Mouse (Mus musculus): ENCODE measurements around the gene Agpat2. TPM values are rescaled to one million over a fixed set of nuclear protein-coding genes. Genes with fewer than 3 reads are reported as not detected.

Gene Agpat2
- total and polyA plus RNA-seq, 3 experiments, result 22.3 to 42.4 TPM; not detected in 1

GRCm38 (mm10) chr2:26626081-26626480 is 21.9 kb upstream of the Agpat2 start:
- Histone ChIP-seq H3K36me3 (ENCODE audit: control insufficient read depth in 1 of 2, insufficient read depth in 2 of 2, low read length in 2 of 2) (no peaks in the 10 kb centered on the region), H3K79me2 (ENCODE audit: control insufficient read depth, insufficient read depth, low read length, poor library complexity) (no peaks in the 10 kb centered on the region), H3K27ac (ENCODE audit: control insufficient read depth, low read depth, low read length) (no peak overlapping the region), H3K9me3 (replicated peaks; ENCODE audit: insufficient read depth, low read length) (no peaks in the 10 kb centered on the region), H3K9ac (ENCODE audit: control insufficient read depth, low read depth, low read length, poor library complexity, severe bottlenecking) (no peak overlapping the region), H3K27me3 (ENCODE audit: control insufficient read depth in 1 of 2, insufficient read depth in 2 of 2, low read length in 2 of 2) (peaks cover 0 to 7% of the 10 kb centered on the region in 2 experiments; a peak in 2 of 4 replicates), H3K4me3 (ENCODE audit: control insufficient read depth in 1 of 2, insufficient read depth in 1 of 2, low read depth in 2 of 2, low read length in 2 of 2) (no peak overlapping the region), H3K4me1 (ENCODE audit: control insufficient read depth in 1 of 2, insufficient read depth in 2 of 2, low read length in 2 of 2) (no peaks in the 10 kb centered on the region)
- no peak for TF ChIP-seq MAX (IDR thresholded peaks at IDR 0.05; ENCODE audit: low read length)
- no peak for DNase-seq (ENCODE audit: low read depth, low spot score)

DNA sequence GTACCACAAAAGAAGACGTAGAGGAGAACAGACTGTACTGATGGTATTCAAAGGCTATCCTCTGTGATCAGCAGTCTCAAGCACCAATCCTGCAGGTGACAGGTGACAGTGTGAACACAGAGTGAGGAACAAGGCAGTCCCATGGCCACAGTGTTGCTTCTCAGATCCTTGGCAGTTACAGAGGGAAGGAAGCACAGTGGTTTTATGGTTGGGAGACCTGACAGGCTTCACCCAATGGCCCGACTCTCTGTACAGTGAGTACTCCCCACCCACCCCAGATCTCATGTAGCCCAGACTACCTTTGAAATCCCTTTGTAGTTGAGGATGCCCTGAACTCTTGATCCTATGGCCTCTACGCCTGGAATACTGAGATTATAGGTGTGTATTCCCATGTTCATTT is 21.2 kb upstream of the Agpat2 start:
- Histone ChIP-seq H3K27me3 (ENCODE audit: control insufficient read depth in 1 of 2, insufficient read depth in 2 of 2, low read length in 2 of 2) (peaks cover 0 to 7% of the 10 kb centered on the region in 2 experiments; a peak in 2 of 4 replicates), H3K79me2 (ENCODE audit: control insufficient read depth, insufficient read depth, low read length, poor library complexity) (no peaks in the 10 kb centered on the region), H3K9me3 (replicated peaks; ENCODE audit: insufficient read depth, low read length) (no peaks in the 10 kb centered on the region), H3K4me3 (ENCODE audit: control insufficient read depth in 1 of 2, insufficient read depth in 1 of 2, low read depth in 2 of 2, low read length in 2 of 2) (no peak overlapping the region), H3K36me3 (ENCODE audit: control insufficient read depth in 1 of 2, insufficient read depth in 2 of 2, low read length in 2 of 2) (no peaks in the 10 kb centered on the region), H3K9ac (ENCODE audit: control insufficient read depth, low read depth, low read length, poor library complexity, severe bottlenecking) (no peak overlapping the region), H3K27ac (ENCODE audit: control insufficient read depth, low read depth, low read length) (no peak overlapping the region), H3K4me1 (ENCODE audit: control insufficient read depth in 1 of 2, insufficient read depth in 2 of 2, low read length in 2 of 2) (no peaks in the 10 kb centered on the region)
- DNase-seq (ENCODE audit: low read depth, low spot score), result no peak
- TF ChIP-seq TAL1 (IDR thresholded peaks at IDR 0.05; ENCODE audit: low read length) (no peak), EP300 (IDR thresholded peaks at IDR 0.05; ENCODE audit: low read depth in 1 of 2, low read length in 2 of 2) (no peak), ELF1 (IDR thresholded peaks at IDR 0.05; ENCODE audit: low read depth, low read length) (no peak), TCF12 (IDR thresholded peaks at IDR 0.05; ENCODE audit: low read depth, low read length) (no peak), POLR2AphosphoS2 (IDR thresholded peaks at IDR 0.05; ENCODE audit: low read length) (no peak), CHD1 (IDR thresholded peaks at IDR 0.05; ENCODE audit: low read depth, low read length) (no peak), SIN3A (IDR thresholded peaks at IDR 0.05; ENCODE audit: low read length) (no peak), ZNF384 (IDR thresholded peaks at IDR 0.05; ENCODE audit: low read depth, low read length) (no peak), ZMIZ1 (IDR thresholded peaks at IDR 0.05; ENCODE audit: low read depth, low read length) (no peak)

GRCm38 (mm10) chr2:26622984-26623383 is 18.8 kb upstream of the Agpat2 start:
- Histone ChIP-seq H3K27me3 (ENCODE audit: control insufficient read depth in 1 of 2, insufficient read depth in 2 of 2, low read length in 2 of 2) (peaks cover 0 to 11% of the 10 kb centered on the region in 2 experiments; a peak in 2 of 4 replicates), H3K36me3 (ENCODE audit: control insufficient read depth in 1 of 2, insufficient read depth in 2 of 2, low read length in 2 of 2) (no peaks in the 10 kb centered on the region), H3K9ac (ENCODE audit: control insufficient read depth, low read depth, low read length, poor library complexity, severe bottlenecking) (no peak overlapping the region), H3K9me3 (replicated peaks; ENCODE audit: insufficient read depth, low read length) (no peaks in the 10 kb centered on the region), H3K27ac (ENCODE audit: control insufficient read depth, low read depth, low read length) (no peak overlapping the region), H3K4me1 (ENCODE audit: control insufficient read depth in 1 of 2, insufficient read depth in 2 of 2, low read length in 2 of 2) (no peaks in the 10 kb centered on the region), H3K4me3 (ENCODE audit: control insufficient read depth in 1 of 2, insufficient read depth in 1 of 2, low read depth in 2 of 2, low read length in 2 of 2) (no peak overlapping the region), H3K79me2 (ENCODE audit: control insufficient read depth, insufficient read depth, low read length, poor library complexity) (no peaks in the 10 kb centered on the region)
- TF ChIP-seq NRF1 (IDR thresholded peaks at IDR 0.05; ENCODE audit: insufficient read depth, low read depth, low read length, poor library complexity, severe bottlenecking) (no peak), RCOR1 (IDR thresholded peaks at IDR 0.05; ENCODE audit: low read depth, low read length) (no peak), ZNF384 (IDR thresholded peaks at IDR 0.05; ENCODE audit: low read depth, low read length) (no peak), MYB (IDR thresholded peaks at IDR 0.05; ENCODE audit: low read depth, low read length) (no peak), MYC (IDR thresholded peaks at IDR 0.05; ENCODE audit: low read depth, low read length) (no peak)
- no peak for DNase-seq (ENCODE audit: low read depth, low spot score)

Measured in MEL (cell line).